Mouse (Mus musculus): ENCODE measurements around the gene Caln1. TPM values are rescaled to one million over a fixed set of nuclear protein-coding genes. Genes with fewer than 3 reads are reported as not detected.

The Caln1 gene
- total RNA-seq, 2 experiments from 2014 or later = 146 to 147 TPM

GRCm38 (mm10) chr5:130852182-130852581 lies 482.9 kb downstream of the Caln1 start:
- intact Hi-C loops (cut with DNase I) = loop anchor here (2.0 to 5.0 kb wide), 2 partner anchors 403 to 445 kb away; no protein-coding TSS in a partner anchor
- DNase-seq (ENCODE audit: low spot score in 2 of 2) = no peak

DNA sequence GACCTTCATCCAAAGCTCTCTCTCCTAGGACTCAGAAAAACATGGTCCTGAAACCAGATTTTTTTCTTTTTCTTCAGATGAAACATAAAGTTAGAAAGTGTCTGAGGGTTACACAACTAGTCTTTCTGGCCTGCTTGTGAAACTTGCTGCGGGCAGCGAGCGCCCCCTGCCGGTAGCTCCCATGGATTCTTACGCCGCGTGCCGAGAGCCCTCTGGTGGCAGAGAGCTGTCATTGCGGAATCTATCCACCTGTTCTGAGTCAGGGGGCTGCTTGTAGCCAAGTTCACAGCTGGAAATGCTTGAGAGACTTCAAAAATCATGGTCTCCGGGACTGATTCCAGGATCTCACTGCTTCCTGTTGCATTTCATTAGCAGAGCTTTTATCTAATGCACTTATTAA lies 484.1 kb downstream of the Caln1 start:
- intact Hi-C loops (cut with DNase I) = loop anchor here (1.0 to 5.0 kb wide), 3 partner anchors 405 to 578 kb away; no protein-coding TSS in a partner anchor
- peak; percentile 88 to 94 for DNase-seq (ENCODE audit: low spot score in 2 of 2)

GRCm38 (mm10) chr5:130854430-130854829 lies 485.2 kb downstream of the Caln1 start:
- intact Hi-C loops (cut with DNase I) = loop anchor here (5.0 kb wide), 1 partner anchor 447 kb away; no protein-coding TSS in a partner anchor
- DNase-seq (ENCODE audit: low spot score in 2 of 2) = peak; percentile 72 to 76

- DNase-seq (ENCODE audit: low spot score in 2 of 2) = peak; percentile 43 to 70
Measured at GRCm38 (mm10) chr5:130858148-130858547, 488.9 kb downstream of the Caln1 start.

GRCm38 (mm10) chr5:130858706-130859105 lies 489.5 kb downstream of the Caln1 start:
- intact Hi-C loops (cut with DNase I) = no loop called here
- DNase-seq (ENCODE audit: low spot score in 2 of 2) = no peak

More at GRCm38 (mm10) chr5:130858148-130858547, 488.9 kb downstream of the Caln1 start:
- intact Hi-C loops (cut with DNase I) = no loop called here

GRCm38 (mm10) chr5:130859736-130860135 lies 490.5 kb downstream of the Caln1 start:
- intact Hi-C loops (cut with DNase I) = loop anchor here (10.0 kb wide), 2 partner anchors 145 to 445 kb away; partner anchors contain the start of gene Galnt17
- DNase-seq (ENCODE audit: low spot score in 2 of 2) = no peak

GRCm38 (mm10) chr5:130862302-130862701 lies 493.0 kb downstream of the Caln1 start:
- peak; percentile 55 to 76 for DNase-seq (ENCODE audit: low spot score in 2 of 2)
- intact Hi-C loops (cut with DNase I) = loop anchor here (1.0 to 10.0 kb wide), 3 partner anchors 142 to 568 kb away; partner anchors contain the start of gene Galnt17

GRCm38 (mm10) chr5:130869869-130870268 lies 500.6 kb downstream of the Caln1 start:
- intact Hi-C loops (cut with DNase I) = loop anchor here (10.0 kb wide), 2 partner anchors 135 to 435 kb away; partner anchors contain the start of gene Galnt17

GRCm38 (mm10) chr5:130871086-130871485 lies 501.8 kb downstream of the Caln1 start:
- intact Hi-C loops (cut with DNase I) = no loop called here
- DNase-seq (ENCODE audit: low spot score in 2 of 2) = no peak

More at GRCm38 (mm10) chr5:130869869-130870268, 500.6 kb downstream of the Caln1 start:
- DNase-seq (ENCODE audit: low spot score in 2 of 2) = no peak

- no peak for DNase-seq (ENCODE audit: low spot score in 2 of 2)
- intact Hi-C loops (cut with DNase I) = no loop called here
Measured at GRCm38 (mm10) chr5:130875391-130875790, 506.1 kb downstream of the Caln1 start.

DNA sequence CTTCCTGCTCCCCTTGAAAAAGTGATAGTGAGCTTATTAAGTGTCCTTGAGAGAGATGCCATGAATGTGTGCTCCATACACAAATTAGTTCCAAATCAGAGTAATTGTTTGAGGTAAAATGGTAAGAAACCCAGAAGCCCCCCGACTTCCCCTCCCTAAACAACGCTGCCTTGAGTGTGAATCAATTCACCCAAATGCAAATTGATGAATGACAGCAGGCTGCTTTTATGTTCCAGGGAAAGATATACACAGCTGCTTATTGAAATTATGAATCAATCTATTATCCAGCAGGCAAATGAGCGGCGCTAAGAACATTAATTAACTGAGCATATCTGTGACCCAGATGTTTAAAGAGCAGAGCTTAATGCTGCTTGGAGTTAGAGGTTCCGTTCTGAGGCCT lies 511.1 kb downstream of the Caln1 start:
- DNase-seq (ENCODE audit: low spot score in 2 of 2) = no peak
- intact Hi-C loops (cut with DNase I) = no loop called here

GRCm38 (mm10) chr5:130891735-130892134 lies 522.5 kb downstream of the Caln1 start:
- intact Hi-C loops (cut with DNase I) = no loop called here
- DNase-seq (ENCODE audit: low spot score in 2 of 2) = no peak

GRCm38 (mm10) chr5:130895991-130896390 lies 526.7 kb downstream of the Caln1 start:
- intact Hi-C loops (cut with DNase I) = no loop called here
- DNase-seq (ENCODE audit: low spot score in 2 of 2) = no peak

Other genes with a start within 250 kb of the Caln1 start
- gene Kctd7, start 224.6 kb upstream of the Caln1 start, total RNA-seq (2021) = 10 to 100 TPM; 12.1 to 14.5 TPM
- gene Rabgef1, start 197.7 kb upstream of the Caln1 start, total RNA-seq (2021) = 10 to 100 TPM; 43.8 to 47.2 TPM
- gene Tmem248, start 152.4 kb upstream of the Caln1 start, total RNA-seq (2021) = 10 to 100 TPM; 35.4 to 46.8 TPM
- 10 to 100 TPM; 61.0 to 61.4 TPM for gene Sbds, start 113.9 kb upstream of the Caln1 start, total RNA-seq (2021)
- gene Tyw1, start 113.8 kb upstream of the Caln1 start, total RNA-seq (2021) = 10 to 100 TPM; 15.2 to 17.2 TPM
- 1 to 10 TPM; 1.4 to 1.7 TPM for gene A330070K13Rik, start 15.2 kb downstream of the Caln1 start, total RNA-seq (2021)